Mouse (Mus musculus): ENCODE results near the gene Gm17387.

GRCm38 (mm10) chr7:141021489-141022449 is 7.2 kb upstream of the Gm17387 start:
- no peak for TF ChIP-seq EP300 (IDR thresholded peaks at IDR 0.05; ENCODE audit: insufficient read depth, low read depth, low read length)
- TF ChIP-seq CTCF (IDR thresholded peaks at IDR 0.05; ENCODE audit: low read depth, low read length) = no peak
- no peak for TF ChIP-seq POLR2A (IDR thresholded peaks at IDR 0.05; ENCODE audit: insufficient read depth, low read length)
